Mouse (Mus musculus): ENCODE data around the gene Cass4.
A peak's percentile ranks its signal among the peaks of the same experiment; 100 is the strongest.

The Cass4 gene

GRCm38 (mm10) chr2:172384715-172385114 is 8.9 kb upstream of the Cass4 start:
- DNase-seq (ENCODE audit: low read depth, low spot score) = no peak

GRCm38 (mm10) chr2:172390341-172390740 is 3.3 kb upstream of the Cass4 start:
- DNase-seq (ENCODE audit: low read depth, low spot score) = no peak

GRCm38 (mm10) chr2:172392041-172392521 is 1.5 kb upstream of the Cass4 start:
- DNase-seq (ENCODE audit: low read depth, low spot score) = peak; percentile 85

- DNase-seq (ENCODE audit: low read depth, low spot score) = no peak
These were observed 428 bp downstream of the Cass4 start for GRCm38 (mm10) chr2:172394052-172394392.

GRCm38 (mm10) chr2:172394671-172395070 is 1.1 kb downstream of the Cass4 start:
- DNase-seq (ENCODE audit: low read depth, low spot score) = no peak

- DNase-seq (ENCODE audit: low read depth, low spot score) = no peak
These were observed 2.4 kb downstream of the Cass4 start for GRCm38 (mm10) chr2:172395961-172396360.

- no peak for DNase-seq (ENCODE audit: low read depth, low spot score)
These were observed 6.3 kb downstream of the Cass4 start for GRCm38 (mm10) chr2:172399901-172400300.

- no peak for DNase-seq (ENCODE audit: low read depth, low spot score)
These were observed 7.7 kb downstream of the Cass4 start for GRCm38 (mm10) chr2:172401116-172401825.

- DNase-seq (ENCODE audit: low read depth, low spot score) = no peak
These were observed 10.6 kb downstream of the Cass4 start for GRCm38 (mm10) chr2:172404239-172404638.

- no peak for DNase-seq (ENCODE audit: low read depth, low spot score)
These were observed 11.4 kb downstream of the Cass4 start for GRCm38 (mm10) chr2:172405011-172405410.

GRCm38 (mm10) chr2:172406173-172406572 is 12.6 kb downstream of the Cass4 start:
- no peak for DNase-seq (ENCODE audit: low read depth, low spot score)

GRCm38 (mm10) chr2:172407499-172407898 is 13.9 kb downstream of the Cass4 start:
- DNase-seq (ENCODE audit: low read depth, low spot score) = no peak

- DNase-seq (ENCODE audit: low read depth, low spot score) = no peak
These were observed 17.1 kb downstream of the Cass4 start for GRCm38 (mm10) chr2:172410686-172411085.

GRCm38 (mm10) chr2:172411091-172411490 is 17.5 kb downstream of the Cass4 start:
- DNase-seq (ENCODE audit: low read depth, low spot score) = no peak

GRCm38 (mm10) chr2:172412454-172412853 is 18.9 kb downstream of the Cass4 start:
- DNase-seq (ENCODE audit: low read depth, low spot score) = no peak

- no peak for DNase-seq (ENCODE audit: low read depth, low spot score)
These were observed 19.7 kb downstream of the Cass4 start for GRCm38 (mm10) chr2:172413273-172413672.

GRCm38 (mm10) chr2:172413894-172414293 is 20.3 kb downstream of the Cass4 start:
- DNase-seq (ENCODE audit: low read depth, low spot score) = no peak

GRCm38 (mm10) chr2:172416218-172416617 is 22.6 kb downstream of the Cass4 start:
- DNase-seq (ENCODE audit: low read depth, low spot score) = no peak

- DNase-seq (ENCODE audit: low read depth, low spot score) = no peak
These were observed 23.3 kb downstream of the Cass4 start for GRCm38 (mm10) chr2:172416876-172417275.

- no peak for DNase-seq (ENCODE audit: low read depth, low spot score)
These were observed 24.6 kb downstream of the Cass4 start for GRCm38 (mm10) chr2:172418208-172418607.

- no peak for DNase-seq (ENCODE audit: low read depth, low spot score)
These were observed 37.0 kb downstream of the Cass4 start for GRCm38 (mm10) chr2:172430609-172431008.

GRCm38 (mm10) chr2:172433746-172434145 is 40.2 kb downstream of the Cass4 start:
- no peak for DNase-seq (ENCODE audit: low read depth, low spot score)

GRCm38 (mm10) chr2:172437371-172437952 is 43.9 kb downstream of the Cass4 start:
- DNase-seq (ENCODE audit: low read depth, low spot score) = no peak
